ENCODE assay signal across 29 mouse cellular contexts in the genomic region with DNA sequence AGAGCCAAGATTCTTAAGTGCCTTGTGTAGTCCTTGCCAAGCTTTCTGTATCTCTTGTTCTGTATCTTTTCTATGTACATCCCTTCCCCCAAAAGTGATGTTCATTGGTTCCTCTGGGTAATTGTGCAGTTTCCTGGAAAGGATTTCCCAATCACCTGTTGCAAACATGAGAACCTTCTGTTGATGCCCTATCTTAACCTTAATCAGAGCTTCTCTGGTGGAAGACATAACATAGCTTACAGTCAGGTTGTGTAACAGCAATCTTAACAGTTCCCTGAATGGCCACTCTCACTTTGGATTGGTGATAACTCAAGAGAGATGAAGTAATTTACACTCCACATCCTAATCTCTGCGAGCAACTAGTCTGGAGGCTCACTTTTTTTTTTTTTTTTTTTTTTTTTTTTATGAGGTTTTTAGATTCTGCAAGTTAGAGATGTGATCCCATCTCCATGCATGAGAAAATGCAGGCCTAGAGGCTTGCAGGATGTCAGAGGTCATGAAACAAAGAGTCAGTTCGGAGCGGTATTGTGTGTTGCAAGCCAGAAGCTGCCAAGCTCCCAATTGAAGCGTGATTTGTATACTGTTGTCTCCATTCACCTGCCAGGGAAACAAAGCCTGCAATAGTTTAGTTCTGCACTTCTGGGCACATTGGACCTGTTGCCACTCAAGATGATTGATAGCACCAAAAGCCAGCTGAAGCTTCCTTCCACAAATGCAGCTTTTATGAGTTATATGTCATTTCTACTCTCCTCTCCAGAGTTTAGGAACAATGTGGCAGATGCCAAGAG. TPM values are rescaled to one million over a fixed set of nuclear protein-coding genes. Genes with fewer than 3 reads are reported as not detected.
A peak's percentile ranks its signal among the peaks of the same experiment; 100 is the strongest.
DNase-seq lines count a peak whose midpoint lies in the region; ATAC-seq and TF ChIP-seq lines count a peak whose summit lies in the region.
"Had no signal": no experiment of that assay in that cellular context is flagged by ENCODE, and none has a peak within 500 bp of the region (broad histone marks: within the 10 kb centered on the region; RNA-seq: fewer than 3 reads in every experiment).

No protein-coding gene starts in this region.

- H3K27ac ChIP-seq in liver, postnatal 0 days (ENCODE audit: low read depth) = peak overlapping the region; percentile 71
- H3K27ac ChIP-seq in liver, embryonic 12.5 days = no peak overlapping the region
- no peak overlapping the region for H3K27ac ChIP-seq in forebrain, embryonic 15.5 days (replicated peaks)
- H3K27ac ChIP-seq: forebrain, embryonic 12.5 days; heart, embryonic 13.5 days; kidney, embryonic 15.5 days; liver, embryonic 14.5 days; midbrain, embryonic 12.5 days; stomach, embryonic 15.5 days had no signal

- no peak overlapping the region for H3K4me3 ChIP-seq in liver, postnatal 0 days (ENCODE audit: low read depth, low read length)
- no peak overlapping the region for H3K4me3 ChIP-seq in liver, embryonic 12.5 days
- no peak overlapping the region for H3K4me3 ChIP-seq in forebrain, embryonic 15.5 days
- H3K4me3 ChIP-seq: forebrain, embryonic 12.5 days; heart, embryonic 13.5 days; kidney, embryonic 15.5 days; midbrain, embryonic 12.5 days; stomach, embryonic 15.5 days had no signal

- no peak overlapping the region for H3K9ac ChIP-seq in liver, postnatal 0 days (replicated peaks)
- H3K9ac ChIP-seq in liver, embryonic 12.5 days = no peak overlapping the region
- H3K9ac ChIP-seq in forebrain, embryonic 15.5 days (replicated peaks) = no peak overlapping the region
- H3K9ac ChIP-seq: forebrain, embryonic 12.5 days; heart, embryonic 13.5 days; kidney, embryonic 15.5 days; liver, embryonic 14.5 days; midbrain, embryonic 12.5 days; stomach, embryonic 15.5 days had no signal

- H3K4me1 ChIP-seq in liver, postnatal 0 days (ENCODE audit: insufficient read depth) = peaks cover 40% of the 10 kb centered on the region
- peaks cover 30% of the 10 kb centered on the region for H3K4me1 ChIP-seq in liver, embryonic 12.5 days
- peaks cover 10% of the 10 kb centered on the region for H3K4me1 ChIP-seq in forebrain, embryonic 15.5 days

- H3K9me3 ChIP-seq in liver, postnatal 0 days (ENCODE audit: low read length) = no peaks in the 10 kb centered on the region
- H3K9me3 ChIP-seq in liver, embryonic 12.5 days (replicated peaks) = no peaks in the 10 kb centered on the region
- no peaks in the 10 kb centered on the region for H3K9me3 ChIP-seq in forebrain, embryonic 15.5 days
- H3K9me3 ChIP-seq: forebrain, embryonic 12.5 days; heart, embryonic 13.5 days; kidney, embryonic 15.5 days; midbrain, embryonic 12.5 days; stomach, embryonic 15.5 days had no signal

- TF ChIP-seq EP300 in liver, postnatal 0 days (IDR thresholded peaks at IDR 0.05; ENCODE audit: low read depth) = peak; percentile 82

- ATAC-seq in liver, postnatal 0 days = peak; percentile 47
- ATAC-seq in liver, embryonic 12.5 days = no peak
- ATAC-seq in common myeloid progenitor, adult 5-6 weeks (replicated peaks; ENCODE audit: low read depth, poor library complexity, severe bottlenecking) = peak; percentile 34
- peak; percentile 69 for ATAC-seq in megakaryocyte, adult 5-6 weeks (ENCODE audit: poor library complexity, severe bottlenecking)
- no peak for ATAC-seq in forebrain, embryonic 15.5 days (replicated peaks)
- ATAC-seq: activated CD4-positive, CD25-positive, alpha-beta regulatory T cell, adult 4 months; Patski had no signal

- no peak overlapping the region for H3K4me2 ChIP-seq in liver, postnatal 0 days (ENCODE audit: low read depth, low read length)
- H3K4me2 ChIP-seq in liver, embryonic 12.5 days = no peak overlapping the region
- no peak overlapping the region for H3K4me2 ChIP-seq in forebrain, embryonic 15.5 days (replicated peaks)
- H3K4me2 ChIP-seq: forebrain, embryonic 12.5 days; heart, embryonic 13.5 days; kidney, embryonic 15.5 days; midbrain, embryonic 12.5 days; stomach, embryonic 15.5 days had no signal

- peak; percentile 14 for DNase-seq in liver, postnatal 0 days
- peak; percentile 88 for DNase-seq in 416B (ENCODE audit: low read depth)
- DNase-seq in kidney, adult 18-20 months = no peak
- no peak for DNase-seq in heart, adult 18-20 months
- DNase-seq: cerebellum, adult 9-10 months; gastrocnemius, postnatal 25 days; heart, postnatal 4 days; layer of hippocampus, postnatal 36 days; right cerebral cortex, postnatal 14 days; thymus, adult 2 months had no signal

- peaks cover 34% of the 10 kb centered on the region for H3K36me3 ChIP-seq in liver, postnatal 0 days (replicated peaks; ENCODE audit: insufficient read depth, low read length)
- peaks cover 46% of the 10 kb centered on the region for H3K36me3 ChIP-seq in liver, embryonic 12.5 days
- H3K36me3 ChIP-seq in forebrain, embryonic 15.5 days = peaks cover 38% of the 10 kb centered on the region

- TF ChIP-seq CTCF in liver, postnatal 0 days (IDR thresholded peaks at IDR 0.05; ENCODE audit: low read depth) = no peak

- H3K27me3 ChIP-seq in liver, postnatal 0 days (ENCODE audit: insufficient read depth, low read length) = no peaks in the 10 kb centered on the region
- H3K27me3 ChIP-seq in liver, embryonic 12.5 days (replicated peaks) = no peaks in the 10 kb centered on the region
- H3K27me3 ChIP-seq in forebrain, embryonic 15.5 days = no peaks in the 10 kb centered on the region
- H3K27me3 ChIP-seq: forebrain, embryonic 12.5 days; heart, embryonic 13.5 days; kidney, embryonic 15.5 days; Patski; stomach, embryonic 15.5 days had no signal

- WGBS in liver, postnatal 0 days (ENCODE audit: insufficient replicate concordance) = 57% methylated on average over 4 of the region's 4 CpGs
- 82% methylated on average over 4 of the region's 4 CpGs for WGBS in liver, embryonic 12.5 days (ENCODE audit: insufficient replicate concordance)
- 32% methylated on average over 4 of the region's 4 CpGs for WGBS in forebrain, embryonic 15.5 days

RNA-seq across cellular contexts. Expression of a gene that starts 4.6 kb away (rescaled TPM):
- polyA plus RNA-seq in liver, postnatal 0 days (2015; fragmentation: Nextera tagmentation; extraction: Ambion mirVana) = 13.1 and 17.3 TPM in 2 replicates
- polyA plus RNA-seq in liver, embryonic 12.5 days (2016; fragmentation: Nextera tagmentation; extraction: Ambion mirVana) = 7.5 and 7.8 TPM in 2 replicates
- 14.9 and 33.9 TPM in 2 replicates for total RNA-seq in common myeloid progenitor, adult 5-6 weeks (2017)
- total RNA-seq in megakaryocyte, adult 5-6 weeks (2015) = 22.4 and 24.3 TPM in 2 replicates
- total RNA-seq in megakaryocyte, adult 5-6 weeks (2017) = 43.5 and 58.0 TPM in 2 replicates
- total RNA-seq in heart, adult 18-20 months (2021) = 10 to 100 TPM; 13.8 to 14.5 TPM
- polyA plus RNA-seq in forebrain, embryonic 15.5 days (2015; fragmentation: Nextera tagmentation; extraction: Ambion mirVana) = 4.6 and 5.8 TPM in 2 replicates

RNA-seq across cellular contexts. Expression of a gene that starts 9.4 kb away (rescaled TPM):
- polyA plus RNA-seq in liver, postnatal 0 days (2015; fragmentation: Nextera tagmentation; extraction: Ambion mirVana) = 148 and 152 TPM in 2 replicates
- 124 and 125 TPM in 2 replicates for polyA plus RNA-seq in liver, embryonic 12.5 days (2016; fragmentation: Nextera tagmentation; extraction: Ambion mirVana)
- 75.4 and 77.0 TPM in 2 replicates for total RNA-seq in common myeloid progenitor, adult 5-6 weeks (2017)
- total RNA-seq in megakaryocyte, adult 5-6 weeks (2015) = 197 and 229 TPM in 2 replicates
- total RNA-seq in megakaryocyte, adult 5-6 weeks (2017) = 111 and 159 TPM in 2 replicates
- total RNA-seq in heart, adult 18-20 months (2021) = 100 to 1,000 TPM; 143 to 157 TPM
- polyA plus RNA-seq in forebrain, embryonic 15.5 days (2015; fragmentation: Nextera tagmentation; extraction: Ambion mirVana) = 452 and 469 TPM in 2 replicates

RNA-seq across cellular contexts. Expression of a gene that starts 51.1 kb away (rescaled TPM):
- polyA plus RNA-seq in liver, postnatal 0 days (2015; fragmentation: Nextera tagmentation; extraction: Ambion mirVana) = not detected in 2 replicates
- not detected in 2 replicates for polyA plus RNA-seq in liver, embryonic 12.5 days (2016; fragmentation: Nextera tagmentation; extraction: Ambion mirVana)
- not detected in 2 replicates for total RNA-seq in common myeloid progenitor, adult 5-6 weeks (2017)
- total RNA-seq in megakaryocyte, adult 5-6 weeks (2015) = not detected in 2 replicates
- total RNA-seq in megakaryocyte, adult 5-6 weeks (2017) = not detected in 2 replicates
- total RNA-seq in heart, adult 18-20 months (2021) = not detected
- polyA plus RNA-seq in forebrain, embryonic 15.5 days (2015; fragmentation: Nextera tagmentation; extraction: Ambion mirVana) = not detected in 2 replicates
- total RNA-seq: adrenal gland, postnatal 4 days; gastrocnemius, postnatal 25 days; heart, postnatal 4 days; layer of hippocampus, postnatal 36 days; left cerebral cortex, postnatal 36 days had no signal
- polyA plus RNA-seq: activated CD4-positive, CD25-positive, alpha-beta regulatory T cell, adult 4 months; C2C12; forebrain, embryonic 12.5 days; heart, embryonic 13.5 days; intestine, embryonic 14.5 days; kidney, embryonic 15.5 days; large intestine, adult 2 months; liver, embryonic 14.5 days; midbrain, embryonic 12.5 days; neural tube, embryonic 11.5 days; Patski; spleen, adult 2 months; stomach, embryonic 15.5 days; thymus, adult 2 months had no signal

RNA-seq across cellular contexts. Expression of a gene that starts 58.2 kb away (rescaled TPM):
- 0.61 and 0.64 TPM in 2 replicates for polyA plus RNA-seq in liver, postnatal 0 days (2015; fragmentation: Nextera tagmentation; extraction: Ambion mirVana)
- 1.1 and 1.4 TPM in 2 replicates for polyA plus RNA-seq in liver, embryonic 12.5 days (2016; fragmentation: Nextera tagmentation; extraction: Ambion mirVana)
- total RNA-seq in common myeloid progenitor, adult 5-6 weeks (2017) = 0.97 and 4.7 TPM in 2 replicates
- total RNA-seq in megakaryocyte, adult 5-6 weeks (2015) = 0.45 and 1.5 TPM in 2 replicates
- 0.07 and 0.65 TPM in 2 replicates for total RNA-seq in megakaryocyte, adult 5-6 weeks (2017)
- 10 to 100 TPM; 15.2 to 23.6 TPM for total RNA-seq in heart, adult 18-20 months (2021)
- polyA plus RNA-seq in forebrain, embryonic 15.5 days (2015; fragmentation: Nextera tagmentation; extraction: Ambion mirVana) = 6.4 and 7.7 TPM in 2 replicates

Comparison
In these comparisons a context has a peak if more than half of its experiments do, and no peak if none do; other contexts are left out.
1. ATAC-seq: peak in liver, postnatal 0 days (single experiment), common myeloid progenitor, adult 5-6 weeks (single experiment) and megakaryocyte, adult 5-6 weeks (single experiment); none in liver, embryonic 12.5 days (single experiment) and forebrain, embryonic 15.5 days (single experiment).
2. DNase-seq: peak in liver, postnatal 0 days (single experiment) and 416B (single experiment); none in kidney, adult 18-20 months (single experiment) and heart, adult 18-20 months (0 of 2).